ENCODE assay signal across 15 mouse cellular contexts in the genomic region with DNA sequence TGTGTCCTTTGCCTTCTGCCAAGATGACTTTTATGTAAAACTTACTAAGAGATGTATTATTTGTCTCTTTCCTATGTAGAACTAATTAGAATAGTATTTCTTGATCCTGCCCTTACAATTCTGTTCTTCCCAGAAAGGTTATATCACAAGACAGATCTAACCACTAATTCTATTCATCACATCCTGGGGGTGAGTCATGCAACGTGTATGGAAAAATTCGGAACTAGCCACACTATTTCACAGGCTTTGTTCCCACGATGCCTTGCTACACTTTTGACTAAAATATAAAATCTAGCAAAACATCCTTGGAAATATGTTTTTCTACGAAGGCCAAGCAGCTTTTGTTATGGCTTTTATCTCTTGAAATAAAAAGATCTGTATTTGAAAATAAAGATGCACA.
"Had no signal": no experiment of that assay in that cellular context is flagged by ENCODE, and none has a peak within 500 bp of the region (broad histone marks: within the 10 kb centered on the region; RNA-seq: fewer than 3 reads in every experiment).

No protein-coding gene starts in this region.

- H3K9me3 ChIP-seq: kidney, embryonic 15.5 days; limb, embryonic 12.5 days; liver, embryonic 13.5 days; lung, embryonic 15.5 days; megakaryocyte, embryonic 14.5 days; stomach, embryonic 15.5 days had no signal

- ATAC-seq: liver, postnatal 0 days; midbrain, embryonic 16.5 days had no signal

- H3K4me3 ChIP-seq: kidney, embryonic 15.5 days; limb, embryonic 12.5 days; liver, embryonic 13.5 days; lung, embryonic 15.5 days; megakaryocyte, embryonic 14.5 days; stomach, embryonic 15.5 days had no signal

- H3K36me3 ChIP-seq: kidney, embryonic 15.5 days; limb, embryonic 12.5 days; liver, embryonic 13.5 days; lung, embryonic 15.5 days; stomach, embryonic 15.5 days had no signal

- H3K27me3 ChIP-seq: kidney, embryonic 15.5 days; limb, embryonic 12.5 days; liver, embryonic 13.5 days; lung, embryonic 15.5 days; megakaryocyte, embryonic 14.5 days; stomach, embryonic 15.5 days had no signal

- H3K4me1 ChIP-seq: kidney, embryonic 15.5 days; limb, embryonic 12.5 days; liver, embryonic 13.5 days; lung, embryonic 15.5 days; megakaryocyte, embryonic 14.5 days; stomach, embryonic 15.5 days had no signal

- H3K9ac ChIP-seq: kidney, embryonic 15.5 days; limb, embryonic 12.5 days; liver, embryonic 13.5 days; liver, postnatal 0 days; lung, embryonic 15.5 days; stomach, embryonic 15.5 days had no signal

- H3K27ac ChIP-seq: kidney, embryonic 15.5 days; limb, embryonic 12.5 days; liver, embryonic 13.5 days; lung, embryonic 15.5 days; macrophage; stomach, embryonic 15.5 days had no signal

- DNase-seq: kidney, adult 2 months; kidney, postnatal 14 days; liver; liver, embryonic 13.5 days; liver, postnatal 0 days; lung, postnatal 14 days; thymus, postnatal 4 days had no signal

- H3K4me2 ChIP-seq: kidney, embryonic 15.5 days; limb, embryonic 12.5 days; liver, embryonic 13.5 days; lung, embryonic 15.5 days; midbrain, embryonic 11.5 days; stomach, embryonic 15.5 days had no signal
